Mouse (Mus musculus) testis, adult 2 months (tissue): ENCODE results near the gene Slit3.

Experiments
- CTCF ChIP-seq: fragments of 200-500 bp; IDR thresholded peaks from 2 replicates; pipeline ENCODE4 v1.5.1; 2012; ENCODE audit warnings: low read depth, mild to moderate bottlenecking, inconsistent platforms, low read length, moderate library complexity; ENCODE audit not compliant: control insufficient read depth, insufficient read depth, insufficient replicate concordance
- POLR2A ChIP-seq: fragments of 200-500 bp; IDR thresholded peaks from 2 replicates; pipeline ENCODE4 v1.6.1; 2012; ENCODE audit warnings: low read depth, mild to moderate bottlenecking, inconsistent platforms, low read length, moderate library complexity; ENCODE audit not compliant: control insufficient read depth

DNA sequence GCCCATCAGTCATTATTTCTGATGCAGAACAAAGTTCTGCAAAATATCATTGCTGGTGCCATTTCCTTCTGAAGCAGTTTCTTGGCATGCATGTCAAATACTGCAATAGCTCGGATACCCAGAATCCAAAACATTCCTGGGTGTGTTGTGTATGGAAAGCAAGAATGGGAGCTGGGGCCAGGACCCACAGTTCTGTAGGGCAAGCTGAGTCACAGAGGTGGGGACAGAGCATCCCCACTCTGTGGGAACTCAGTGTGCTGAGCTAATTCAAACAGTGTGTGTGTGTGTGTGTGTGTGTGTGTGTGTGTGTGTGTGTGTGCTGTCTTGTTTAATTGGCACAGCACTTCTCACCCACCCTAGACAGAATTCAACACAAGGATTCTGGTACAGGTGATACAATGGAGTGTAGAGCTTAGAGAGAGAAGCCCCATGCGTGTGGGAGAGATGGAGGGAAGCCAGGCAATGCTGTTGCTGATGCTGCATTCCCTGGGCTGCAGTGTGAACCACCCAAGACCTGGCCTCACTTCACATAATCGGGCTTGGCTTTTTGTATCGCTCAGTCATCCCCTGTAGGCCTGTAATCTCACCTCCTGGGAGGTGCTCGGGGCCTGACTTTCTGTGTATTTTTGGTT, 161.1 kb downstream of the Slit3 start:
- no peak for TF ChIP-seq CTCF
- TF ChIP-seq POLR2A = no peak
